Mouse (Mus musculus): Measurements from ENCODE around the gene Gpr55.

Gpr55 gene

DNA sequence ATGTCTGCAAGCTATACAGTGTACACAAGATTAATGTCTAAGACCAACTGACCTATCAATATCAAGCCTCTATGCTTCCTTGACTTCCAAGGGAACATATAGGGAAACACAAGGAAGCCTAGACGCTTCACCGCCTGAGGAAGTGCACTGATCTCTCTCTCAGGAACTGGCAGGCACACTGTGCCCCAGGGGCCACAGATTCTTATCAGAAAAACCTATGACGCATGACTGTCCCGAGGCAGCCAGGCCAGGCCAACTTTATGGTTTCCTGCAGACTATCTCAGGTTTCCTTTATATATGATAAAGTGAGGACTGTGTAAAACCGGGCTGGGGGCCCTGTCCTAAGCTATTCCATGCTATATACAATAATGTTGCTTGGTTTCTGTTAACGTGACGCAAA is 41.2 kb downstream of the Gpr55 start:
- DNase-seq (ENCODE audit: low read depth in 1 of 2, low spot score in 2 of 2), result no peak

DNA sequence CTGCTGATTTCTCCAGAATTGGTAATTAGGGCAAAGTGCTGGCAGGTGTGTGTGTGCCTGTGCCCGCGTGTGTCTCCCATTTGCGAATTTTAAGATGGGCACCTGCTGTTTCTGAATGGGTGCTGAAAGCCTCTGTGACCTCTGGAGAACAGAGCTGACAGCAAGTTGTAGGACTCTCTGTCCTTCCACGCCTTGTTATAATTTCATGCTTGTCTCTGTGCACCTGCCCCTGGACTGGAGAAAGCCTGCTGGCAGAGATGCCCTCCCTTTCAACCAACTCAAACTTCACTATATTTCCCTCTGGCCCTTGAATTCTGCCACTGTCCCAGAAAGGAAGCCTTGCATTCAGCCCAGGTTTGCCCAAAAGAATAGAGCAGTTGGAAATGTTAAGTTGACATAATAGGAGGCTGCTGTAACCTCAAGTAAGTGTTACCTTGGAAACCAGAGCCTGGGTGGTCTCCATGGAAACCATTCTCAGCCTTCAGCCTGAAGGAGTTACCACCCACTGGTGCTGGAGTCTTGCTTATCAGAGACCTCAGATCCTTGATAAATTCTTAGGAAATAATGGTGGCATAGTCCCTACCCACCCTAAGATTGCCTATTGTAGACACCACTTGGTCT is 43.9 kb downstream of the Gpr55 start:
- DNase-seq (ENCODE audit: low read depth in 1 of 2, low spot score in 2 of 2), result no peak

DNA sequence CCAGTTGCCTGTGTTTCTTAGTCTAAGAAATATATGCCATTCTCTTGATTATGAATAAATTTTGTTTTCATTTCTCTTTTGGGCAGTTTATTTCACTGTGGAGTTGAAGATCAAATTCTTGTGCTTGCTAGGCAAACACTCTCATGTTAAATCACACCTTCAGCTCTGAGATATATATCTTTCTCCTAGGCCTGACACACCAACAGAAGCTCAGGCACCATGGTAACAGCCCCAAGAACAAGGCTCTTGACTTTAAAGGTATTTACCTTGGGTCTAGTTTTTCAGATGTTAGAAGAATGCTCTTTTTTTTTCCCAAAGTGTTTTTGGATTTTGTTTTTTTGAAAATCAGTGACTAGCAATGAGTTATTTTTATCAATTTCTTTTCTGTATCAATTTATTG is 44.9 kb downstream of the Gpr55 start:
- DNase-seq (ENCODE audit: low read depth in 1 of 2, low spot score in 2 of 2), result no peak

DNA sequence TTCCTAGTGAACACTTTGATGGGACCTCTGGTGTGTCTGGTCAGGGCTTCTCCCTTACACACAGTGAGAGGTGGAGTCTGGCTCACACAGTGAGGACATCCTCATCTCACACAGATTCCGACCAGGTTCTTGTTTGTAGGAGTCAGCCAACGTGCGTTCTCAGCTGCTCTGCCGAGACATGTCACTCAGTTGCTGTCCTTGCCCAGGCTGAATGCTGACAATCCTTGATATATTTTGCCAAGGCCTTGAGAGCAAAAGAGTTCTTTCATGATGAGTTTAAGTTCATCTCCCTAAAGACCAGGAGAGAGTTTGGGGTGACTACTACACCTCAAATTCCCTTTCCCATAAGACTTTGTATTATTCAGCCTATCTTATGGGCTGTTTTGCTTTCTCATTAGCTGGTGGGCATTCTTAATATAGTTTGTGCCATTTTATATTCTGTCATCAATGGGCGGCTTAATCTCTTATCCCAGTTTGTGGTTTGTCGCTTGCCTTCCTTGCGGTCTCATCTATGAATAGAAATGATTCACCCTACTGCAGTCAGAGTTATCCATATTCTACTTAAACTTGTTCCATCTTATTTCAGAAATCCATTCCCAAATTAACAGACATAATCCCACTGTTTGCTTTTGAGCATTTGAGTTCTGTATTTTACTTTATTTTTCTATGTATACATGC is 47.6 kb downstream of the Gpr55 start:
- no peak for DNase-seq (ENCODE audit: low read depth in 1 of 2, low spot score in 2 of 2)

DNA sequence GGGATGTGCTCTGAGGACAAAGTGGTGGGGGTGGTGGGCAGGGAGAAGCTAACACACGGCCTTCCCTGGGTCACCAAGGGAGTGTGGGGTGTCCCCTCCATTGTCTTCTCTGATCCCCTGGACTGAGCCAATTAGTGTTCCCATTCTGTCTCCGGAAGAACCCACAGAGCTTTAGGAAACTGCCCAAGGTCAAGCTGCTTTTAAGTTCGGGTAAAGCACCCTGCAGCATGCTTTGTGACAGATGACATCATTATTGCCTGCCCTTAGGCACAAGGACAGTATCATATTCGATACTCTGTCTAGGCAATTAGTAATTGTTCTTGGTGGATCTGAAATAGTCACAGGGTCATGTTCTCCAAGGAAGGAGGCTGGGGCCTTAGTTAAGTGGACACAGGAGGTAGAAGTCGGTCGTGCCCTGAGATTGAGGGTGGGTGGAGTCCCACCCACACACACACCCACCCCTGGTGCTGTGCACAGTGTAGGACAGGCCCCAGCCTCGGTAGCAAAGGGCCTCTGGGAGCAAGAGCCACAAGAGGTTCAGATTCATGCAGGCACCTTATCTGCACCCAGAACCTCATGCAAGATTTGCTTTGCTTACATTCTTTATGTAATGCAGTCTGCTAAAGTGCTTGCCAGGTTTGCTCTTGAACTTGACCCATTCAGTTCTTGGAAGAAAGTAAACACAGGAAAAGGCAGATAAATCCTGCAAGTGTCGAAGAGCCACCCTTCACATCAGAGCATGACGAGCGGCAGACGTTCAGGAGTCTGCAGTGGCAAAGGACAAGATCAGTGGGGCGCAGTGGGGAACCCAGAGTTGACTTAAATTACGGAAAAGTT is 51.8 kb downstream of the Gpr55 start:
- DNase-seq (ENCODE audit: low read depth in 1 of 2, low spot score in 2 of 2), result no peak

DNA sequence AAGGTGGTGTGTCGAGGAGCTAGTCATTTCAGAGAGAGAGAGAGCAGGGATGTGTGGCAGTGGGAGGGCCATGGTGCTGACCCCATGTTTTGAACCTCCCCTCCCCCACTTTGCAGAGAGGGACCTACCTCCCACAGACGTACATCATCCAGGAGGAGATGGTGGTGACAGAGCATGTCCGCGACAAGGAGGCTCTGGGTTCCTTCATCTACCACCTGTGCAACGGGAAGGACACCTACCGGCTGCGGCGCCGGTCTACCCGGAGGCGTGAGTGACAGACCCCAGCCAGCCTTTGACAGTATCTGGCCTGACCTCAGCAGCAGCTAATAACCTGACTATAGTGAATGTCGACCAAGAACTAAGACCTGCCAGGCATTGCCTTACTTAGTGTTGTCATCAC is 53.9 kb downstream of the Gpr55 start:
- no peak for DNase-seq (ENCODE audit: low read depth in 1 of 2, low spot score in 2 of 2)

DNA sequence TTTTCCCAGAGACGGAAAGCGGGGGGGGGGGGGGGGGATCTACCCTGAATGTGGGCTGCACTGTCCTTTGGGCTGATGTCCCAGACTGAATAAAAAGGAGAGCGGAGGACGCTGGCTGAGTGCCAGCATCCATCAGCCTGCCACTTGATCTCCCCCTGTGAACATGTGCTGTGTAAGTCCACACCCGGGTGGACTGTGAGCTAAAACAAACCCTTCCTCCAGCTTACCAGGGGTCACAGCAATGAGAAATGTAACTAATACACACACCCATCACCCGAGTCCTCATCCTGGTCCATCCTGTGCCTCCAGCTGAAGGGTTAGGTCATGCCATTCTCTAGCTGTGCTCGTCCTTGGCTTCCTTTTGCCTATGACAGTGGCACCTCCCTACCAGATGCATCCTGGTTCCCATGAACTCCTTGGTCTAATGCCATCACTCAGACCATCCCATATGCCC is 58.7 kb downstream of the Gpr55 start:
- DNase-seq (ENCODE audit: low read depth in 1 of 2, low spot score in 2 of 2), result no peak

DNA sequence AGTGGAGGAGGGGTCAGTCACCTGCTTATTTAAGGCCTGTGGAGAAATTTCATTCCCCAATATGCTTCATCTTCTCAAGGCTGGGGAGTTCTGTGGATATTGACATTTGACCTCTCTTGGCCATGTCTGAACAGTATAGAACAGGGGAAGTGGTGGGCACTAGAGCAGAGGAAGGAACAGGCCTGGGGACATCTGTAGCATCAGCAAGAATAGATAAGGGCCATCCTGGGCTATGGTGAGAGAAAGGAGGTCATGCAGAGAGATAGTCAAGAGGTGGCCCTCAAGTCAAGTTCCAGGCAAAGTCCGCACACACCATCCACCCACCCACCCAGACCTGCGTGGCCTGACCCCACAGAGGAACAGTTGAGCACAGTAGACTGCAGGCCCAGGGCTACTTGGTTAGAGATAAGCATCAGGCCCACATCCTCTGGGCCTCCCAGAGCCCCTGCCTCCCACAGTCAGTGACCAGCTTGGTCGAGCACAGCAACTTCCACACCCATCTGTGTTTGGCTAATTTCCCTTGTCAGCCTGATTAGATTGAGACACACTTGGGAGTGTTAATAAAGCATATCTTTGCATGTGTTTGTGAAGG is 59.2 kb downstream of the Gpr55 start:
- DNase-seq (ENCODE audit: low read depth in 1 of 2, low spot score in 2 of 2), result no peak

DNA sequence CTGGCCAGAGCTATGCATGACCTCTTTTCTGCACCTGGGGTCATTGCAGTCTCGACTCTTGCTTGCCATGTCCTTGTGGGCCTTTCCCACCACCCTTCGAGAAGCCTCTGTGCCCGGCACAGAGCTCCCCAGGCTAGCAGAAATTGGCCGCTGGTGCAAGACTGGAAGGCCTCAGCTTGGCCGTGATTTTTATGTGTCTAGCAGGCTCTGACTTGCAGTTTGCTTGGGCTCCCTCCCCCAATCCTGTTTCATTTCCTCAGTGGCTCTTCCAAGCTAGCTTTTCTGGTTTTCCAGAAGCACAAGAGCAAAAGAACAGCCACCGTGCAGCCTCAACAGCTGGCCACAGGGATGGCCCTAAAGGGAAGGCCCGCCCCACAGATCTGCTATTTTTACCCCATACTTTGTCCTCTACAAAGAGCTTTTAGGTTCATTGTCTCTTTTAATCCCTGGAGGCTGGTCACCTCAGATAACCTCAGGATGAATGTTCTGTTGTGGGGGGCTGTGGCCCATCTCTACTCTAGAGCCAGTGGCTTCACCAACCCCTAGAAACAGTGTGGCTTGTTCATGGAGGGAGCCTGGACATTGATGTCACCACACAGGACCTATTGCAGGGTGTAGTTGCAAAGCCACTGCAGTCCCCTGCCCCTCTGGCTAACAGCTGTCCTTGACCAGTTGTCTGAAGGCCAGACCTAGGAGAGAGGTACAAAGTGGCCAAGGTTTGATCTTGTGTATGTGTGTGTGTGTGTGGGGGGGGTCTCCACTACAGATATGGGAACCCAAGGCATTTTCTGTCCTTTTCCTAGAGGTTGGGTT is 60.1 kb downstream of the Gpr55 start:
- DNase-seq (ENCODE audit: low read depth in 1 of 2, low spot score in 2 of 2), result no peak

DNA sequence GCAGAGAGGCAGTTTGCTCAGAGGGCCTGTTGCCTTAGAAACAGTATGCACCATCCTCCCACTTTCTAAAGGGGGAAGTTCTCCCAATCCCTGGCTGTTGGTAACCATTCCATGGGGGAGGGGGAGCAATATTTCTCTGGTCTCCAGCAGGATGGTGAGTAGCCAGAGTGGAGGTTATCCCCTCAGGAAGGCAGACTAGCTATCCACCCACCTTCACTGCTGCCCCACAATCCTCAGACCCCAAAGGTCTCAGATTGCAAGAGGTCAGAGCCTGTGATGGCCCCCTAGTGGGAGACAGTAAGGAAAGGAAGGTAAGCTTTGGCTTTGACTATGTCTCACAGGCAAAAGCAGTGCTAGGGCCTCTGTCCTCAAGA is 61.4 kb downstream of the Gpr55 start:
- DNase-seq (ENCODE audit: low read depth in 1 of 2, low spot score in 2 of 2), result no peak

DNA sequence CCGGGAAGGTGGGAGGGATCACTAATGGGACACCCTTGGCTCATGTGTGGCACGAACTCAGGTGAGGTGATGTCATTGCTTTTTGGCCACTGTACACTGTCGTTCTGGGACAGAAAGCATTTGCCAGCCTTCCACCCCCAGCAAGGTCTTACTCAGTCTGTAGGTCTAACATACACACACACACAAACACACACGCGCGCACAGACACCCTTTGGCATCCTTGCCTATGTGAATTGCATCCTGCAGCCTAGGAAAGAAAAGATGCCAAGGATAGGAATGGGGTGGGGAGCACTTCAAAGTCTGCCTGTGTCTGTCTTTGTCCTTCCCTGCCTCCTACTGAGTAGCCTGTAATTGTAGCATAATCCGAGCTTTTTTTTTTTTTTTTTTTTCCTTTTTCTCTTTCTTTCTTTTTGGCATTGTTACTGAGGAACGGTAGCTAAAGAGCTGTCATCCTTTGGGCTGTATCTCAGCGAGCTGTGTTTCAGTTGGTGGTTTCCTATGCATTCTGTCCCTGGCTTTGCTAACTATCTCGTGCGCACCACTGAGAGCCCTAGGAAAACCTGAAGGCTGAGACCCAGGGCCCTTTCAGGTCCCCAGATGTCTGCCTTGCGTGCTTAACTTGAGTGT is 61.9 kb downstream of the Gpr55 start:
- no peak for DNase-seq (ENCODE audit: low read depth in 1 of 2, low spot score in 2 of 2)

DNA sequence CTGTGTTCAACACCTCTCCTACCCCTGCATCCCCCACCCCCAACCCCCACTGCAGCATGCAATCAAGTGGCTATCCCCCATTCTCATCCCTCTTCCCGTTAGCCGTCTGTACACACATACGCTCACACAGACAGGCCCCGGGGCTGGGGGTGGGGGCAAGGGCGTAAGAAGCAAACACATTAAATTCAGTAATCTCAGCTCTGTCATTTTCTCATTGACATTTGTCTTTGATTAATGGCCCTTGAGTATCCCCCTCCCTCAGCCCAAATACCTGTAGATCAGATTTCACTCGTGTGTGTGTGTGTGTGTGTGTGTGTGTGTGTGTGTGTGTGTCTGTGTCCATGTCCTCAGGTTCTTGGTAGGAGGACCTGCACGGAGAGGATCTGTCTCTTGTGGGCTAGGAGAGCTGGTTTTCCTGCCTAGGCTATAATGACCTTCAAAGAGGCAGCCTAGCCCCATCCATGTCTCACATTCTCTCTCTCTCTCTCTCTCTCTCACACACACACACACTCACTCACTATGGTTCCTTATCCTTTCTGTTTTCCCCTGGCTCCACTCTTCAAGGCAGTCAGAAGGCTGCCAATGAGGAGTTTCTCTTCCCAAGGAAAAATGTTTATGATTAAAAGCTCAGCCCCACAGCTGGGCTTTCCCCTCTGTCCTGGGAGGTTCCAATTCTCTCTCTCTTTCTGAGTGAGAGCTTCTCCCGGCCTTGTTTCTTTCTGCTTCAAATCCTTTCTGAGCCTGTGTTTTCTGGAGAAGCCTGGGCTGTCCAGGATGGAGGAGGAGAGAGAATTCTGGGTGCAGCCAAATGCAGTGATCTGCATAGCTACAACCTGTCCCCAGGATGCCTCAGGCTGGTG is 62.7 kb downstream of the Gpr55 start:
- no peak for DNase-seq (ENCODE audit: low read depth in 1 of 2, low spot score in 2 of 2)

DNA sequence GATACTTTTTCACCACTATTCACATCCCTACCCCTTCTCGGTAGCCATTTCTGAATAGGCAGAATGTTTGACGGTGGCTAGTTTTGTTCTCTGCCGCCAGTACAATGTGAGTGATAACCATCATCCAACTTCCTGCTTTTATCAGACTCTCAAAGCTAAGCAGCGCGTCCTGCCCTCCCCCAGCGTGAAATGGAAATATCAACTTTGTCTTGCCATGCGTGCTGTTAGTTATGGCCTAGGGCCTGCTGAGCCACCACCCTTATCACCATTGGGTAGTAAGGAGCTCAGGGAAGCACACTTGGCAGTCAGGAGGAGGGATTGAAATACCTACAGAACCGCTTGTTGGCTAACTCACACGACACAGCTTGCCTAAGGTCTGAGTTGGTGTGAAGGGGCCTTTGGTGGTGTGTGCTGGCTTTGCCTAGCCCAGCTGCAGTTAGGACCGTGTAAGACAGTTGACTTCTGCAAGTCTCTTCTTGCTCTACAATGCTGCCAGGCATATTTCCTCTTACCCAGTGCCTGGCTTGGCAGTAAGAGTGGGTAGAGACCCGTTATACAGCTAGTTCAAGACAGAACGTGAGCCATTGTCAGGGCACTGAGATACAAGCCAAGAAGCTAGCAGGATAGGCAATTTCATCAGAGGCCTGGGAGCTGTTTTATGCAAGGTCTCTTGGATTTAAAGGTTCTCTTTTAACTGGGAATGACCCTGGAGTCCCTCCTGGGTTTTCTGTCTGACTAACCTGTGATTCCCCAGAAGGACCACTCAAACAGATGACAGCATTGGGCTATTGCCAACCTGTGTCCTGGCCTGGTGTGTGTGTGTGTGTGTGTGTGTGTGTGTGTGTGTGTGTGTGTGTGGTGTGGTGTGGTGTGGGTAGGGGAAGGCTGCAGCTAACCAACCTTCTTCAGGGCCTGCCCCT is 63.8 kb downstream of the Gpr55 start:
- DNase-seq (ENCODE audit: low read depth in 1 of 2, low spot score in 2 of 2), result no peak

DNA sequence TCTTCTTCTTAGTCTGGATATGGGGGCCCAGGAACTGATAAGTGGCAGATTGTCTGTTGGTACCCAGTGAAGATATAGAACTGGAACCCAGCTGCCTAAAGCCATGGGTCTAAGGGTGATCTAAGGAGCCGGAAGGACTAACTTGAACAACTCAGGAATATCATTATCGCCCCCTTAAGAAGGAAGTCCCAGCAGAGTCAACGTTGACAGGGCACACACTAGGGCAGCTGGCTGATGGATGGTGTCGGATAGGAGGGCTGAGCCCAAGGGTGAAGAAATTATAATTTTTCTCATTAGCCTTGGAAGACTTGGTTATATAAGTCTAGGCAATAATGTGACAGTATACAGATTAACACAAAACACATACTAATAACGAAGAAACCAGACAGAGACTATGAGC is 64.7 kb downstream of the Gpr55 start:
- DNase-seq (ENCODE audit: low read depth in 1 of 2, low spot score in 2 of 2), result no peak

DNA sequence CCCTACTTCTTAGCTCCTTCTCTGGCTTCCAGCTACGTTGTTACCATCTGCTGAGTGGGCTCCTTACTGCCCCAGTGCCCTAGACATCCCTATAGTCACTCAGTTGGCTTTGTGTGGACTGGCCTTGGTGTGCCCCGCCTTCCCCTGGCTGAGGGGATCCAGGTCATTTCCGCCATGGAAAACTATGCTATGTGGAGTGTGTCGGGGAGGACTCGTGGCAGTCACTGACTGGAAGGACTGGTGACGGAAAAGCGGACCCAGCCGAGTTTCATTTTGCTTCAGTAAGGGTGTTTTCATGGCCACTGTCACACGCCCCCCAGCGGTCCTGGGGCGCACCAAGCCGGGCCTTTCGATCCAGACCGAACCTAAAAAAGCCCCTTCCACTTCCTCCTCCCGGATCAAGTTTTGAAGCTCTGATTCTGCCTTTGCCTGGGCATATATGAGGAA is 65.4 kb downstream of the Gpr55 start:
- DNase-seq (ENCODE audit: low read depth in 1 of 2, low spot score in 2 of 2), result peak; percentile 68 to 82

DNA sequence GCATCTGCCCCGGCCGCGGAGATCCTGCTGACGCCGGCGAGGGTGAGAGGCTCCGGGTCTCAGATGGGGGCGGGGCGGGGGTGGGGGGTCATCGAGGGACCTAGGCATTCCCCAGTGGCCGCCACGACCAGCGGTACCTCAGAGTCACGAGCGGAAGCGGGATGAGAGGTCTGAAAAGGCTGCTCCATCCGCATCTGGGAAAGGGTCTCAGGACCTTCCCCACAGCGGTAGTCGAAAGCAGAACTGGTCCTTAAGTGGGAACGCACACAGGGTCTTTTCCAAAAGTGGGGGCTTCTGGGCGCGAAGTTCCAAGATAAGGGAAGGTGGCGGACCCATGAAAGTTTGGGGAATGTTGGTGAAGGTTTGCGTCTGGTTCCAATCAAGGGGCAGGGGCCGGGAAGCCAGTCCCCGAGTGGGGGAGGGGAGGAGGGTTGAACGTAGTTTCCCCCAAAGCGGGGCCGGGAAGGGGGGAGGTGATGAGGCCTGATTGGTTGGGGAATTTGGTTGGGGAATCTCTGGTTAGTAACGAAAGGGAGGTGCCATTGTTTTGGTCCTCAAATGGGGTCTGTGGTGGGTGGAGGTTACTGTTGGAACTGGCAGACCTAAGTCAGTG is 66.0 kb downstream of the Gpr55 start:
- DNase-seq (ENCODE audit: low read depth in 1 of 2, low spot score in 2 of 2), result peak in 1 of 2 experiments; percentile 7

DNA sequence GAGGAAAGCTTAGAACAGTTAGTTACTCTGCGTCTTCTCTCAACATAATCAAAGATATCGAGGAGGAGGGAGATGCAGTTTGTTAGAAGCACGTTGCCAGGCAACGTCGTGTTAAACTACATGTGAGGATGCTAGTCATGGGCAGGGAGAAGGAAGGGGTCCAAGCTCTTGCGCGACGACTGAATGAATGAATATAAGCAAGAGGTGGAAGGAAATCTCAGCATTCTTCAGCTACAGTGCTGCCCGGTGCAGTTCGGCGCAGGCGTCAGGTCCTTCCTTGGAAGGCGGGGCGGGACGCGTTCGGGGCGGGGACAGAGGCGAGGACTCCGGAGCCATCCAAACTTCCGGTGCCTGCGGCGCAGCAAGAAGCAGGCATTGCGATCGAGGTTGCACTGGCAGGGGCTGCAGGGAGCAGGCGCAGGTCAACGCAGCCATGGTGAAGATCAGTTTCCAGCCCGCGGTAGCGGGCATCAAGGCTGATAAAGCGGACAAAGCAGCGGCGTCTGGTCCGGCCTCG is 66.5 kb downstream of the Gpr55 start, which contains the start of gene Itm2c:
Gene Itm2c (plus strand): TSS at position 51 of the 517 bp plus-strand sequence.
- peak; percentile 48 to 78 for DNase-seq (ENCODE audit: low read depth in 1 of 2, low spot score in 2 of 2)

All from monocyte, adult 2 months (primary cell).